Mouse (Mus musculus) T-cell, adult 2 months (primary cell): ENCODE data around the gene Iah1.

Experiments
- DNase-seq: peaks from one replicate; pipeline ENCODE4 v3.0.0; 2022; ENCODE audit warnings: low spot score

Iah1 gene

DNA sequence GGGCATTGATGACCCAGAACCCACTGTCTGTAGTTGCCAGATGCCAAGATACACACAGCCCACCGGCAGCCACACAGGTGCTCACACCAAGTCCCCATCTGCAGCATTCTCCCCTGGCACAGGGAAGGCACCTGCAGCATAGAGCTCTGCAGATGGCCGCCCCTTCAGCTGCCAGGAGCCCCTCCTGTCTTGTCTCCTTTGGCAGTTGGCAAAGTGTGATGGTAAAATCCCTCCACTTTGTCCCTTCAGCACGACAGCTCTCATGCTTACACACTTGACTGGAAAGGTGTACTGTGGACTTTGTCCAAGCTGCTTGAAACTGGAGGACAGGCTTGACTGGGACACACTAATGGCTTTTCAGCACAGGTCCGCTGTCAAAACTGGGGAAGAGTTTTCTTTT lies 4.1 kb downstream of the Iah1 start:
- no peak for DNase-seq

DNA sequence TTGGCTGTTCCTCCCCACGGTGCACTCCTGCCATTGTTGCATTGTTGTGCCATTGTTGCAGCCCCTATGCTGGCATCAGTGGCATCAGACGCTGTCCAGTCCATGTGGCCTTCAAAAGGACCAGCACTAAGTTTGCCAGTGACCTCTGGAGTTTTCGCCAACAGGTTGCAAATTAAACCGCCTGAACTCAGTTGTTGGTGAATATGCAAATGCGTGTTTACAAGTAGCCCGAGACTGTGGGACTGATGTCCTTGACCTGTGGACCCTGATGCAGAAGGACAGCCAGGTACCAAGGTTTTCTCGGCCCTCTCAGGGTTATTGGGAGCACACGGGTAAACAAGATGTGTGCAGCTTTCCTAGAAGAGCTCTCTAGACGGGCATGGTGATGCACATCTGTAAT lies 5.0 kb downstream of the Iah1 start:
- DNase-seq, result no peak

DNA sequence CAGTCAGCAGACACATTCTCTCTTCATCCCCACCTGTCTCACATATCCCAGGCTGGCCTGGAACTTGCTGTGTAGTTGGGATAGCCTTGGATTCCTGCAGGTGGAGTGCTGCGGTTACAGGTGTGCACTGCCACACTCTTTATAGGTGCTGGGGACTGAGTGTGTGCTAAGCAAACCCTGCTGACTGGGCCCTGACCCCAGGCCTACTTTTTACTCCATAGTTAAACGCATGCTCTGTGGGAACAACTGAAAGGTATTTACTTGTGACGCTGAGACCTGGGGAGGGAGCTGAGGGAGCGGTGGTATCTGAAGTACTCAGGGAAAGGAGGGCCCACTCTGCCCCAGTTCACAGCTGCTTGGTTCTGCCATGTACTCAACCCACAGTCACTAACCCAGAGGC lies 6.1 kb downstream of the Iah1 start:
- no peak for DNase-seq

DNA sequence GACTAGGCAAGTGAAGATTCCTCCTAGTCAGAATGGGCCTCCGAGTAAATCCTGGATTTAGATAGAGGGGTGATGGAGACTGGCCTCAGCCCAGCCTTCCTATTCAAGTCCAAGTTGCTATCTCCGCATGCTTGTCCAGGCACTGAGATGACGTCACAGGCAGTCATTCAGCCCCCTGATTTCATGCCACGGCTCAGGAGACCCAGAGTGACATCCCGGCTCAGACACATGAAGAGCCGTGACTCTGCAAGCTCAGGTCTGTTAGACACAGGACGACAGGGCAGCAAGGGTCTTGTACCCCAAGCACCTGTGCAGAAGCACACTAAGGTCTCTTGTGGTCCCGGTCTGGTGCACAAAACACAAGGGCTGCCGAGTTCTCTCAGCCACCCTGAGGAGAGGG lies 6.7 kb downstream of the Iah1 start:
- no peak for DNase-seq

DNA sequence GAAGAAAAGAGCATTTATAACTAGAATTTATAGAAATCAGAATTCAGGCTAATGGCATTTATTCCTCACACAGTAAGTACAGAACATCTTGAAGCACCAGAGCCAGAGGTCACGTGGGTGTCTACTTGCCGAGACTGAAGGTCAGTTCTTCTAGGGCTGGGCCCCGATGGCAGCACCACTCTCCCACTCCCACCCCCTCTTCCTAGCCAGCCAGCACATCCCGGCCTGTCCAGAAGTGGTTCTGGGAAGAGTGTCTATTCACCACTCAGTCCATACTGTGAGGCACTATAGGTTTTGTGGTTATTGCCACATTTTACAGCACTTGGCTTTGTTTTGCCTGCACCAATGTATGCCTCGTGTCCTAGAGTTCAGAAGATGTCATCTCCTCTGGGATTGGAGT lies 7.9 kb downstream of the Iah1 start:
- DNase-seq, result no peak

DNA sequence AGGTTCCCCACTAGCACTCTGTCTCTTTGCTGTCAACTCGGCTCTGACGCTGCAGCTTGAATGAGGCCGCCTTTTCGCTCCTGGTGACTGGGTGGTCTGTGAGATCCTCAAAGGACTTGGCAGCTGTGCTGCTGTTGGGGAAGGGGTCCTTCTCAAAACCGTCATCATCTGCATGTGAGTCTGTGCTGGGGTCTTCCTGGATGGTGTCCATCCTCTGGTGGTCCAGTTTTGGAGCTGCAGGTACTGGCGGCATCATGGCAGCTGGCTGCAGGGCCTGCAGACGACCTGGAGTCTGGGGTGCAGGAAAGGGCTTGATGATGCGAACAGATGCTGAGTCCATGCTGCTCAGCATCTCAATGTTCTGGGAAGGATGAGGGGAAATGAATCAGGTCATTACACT lies 9.1 kb downstream of the Iah1 start:
- DNase-seq, result no peak

DNA sequence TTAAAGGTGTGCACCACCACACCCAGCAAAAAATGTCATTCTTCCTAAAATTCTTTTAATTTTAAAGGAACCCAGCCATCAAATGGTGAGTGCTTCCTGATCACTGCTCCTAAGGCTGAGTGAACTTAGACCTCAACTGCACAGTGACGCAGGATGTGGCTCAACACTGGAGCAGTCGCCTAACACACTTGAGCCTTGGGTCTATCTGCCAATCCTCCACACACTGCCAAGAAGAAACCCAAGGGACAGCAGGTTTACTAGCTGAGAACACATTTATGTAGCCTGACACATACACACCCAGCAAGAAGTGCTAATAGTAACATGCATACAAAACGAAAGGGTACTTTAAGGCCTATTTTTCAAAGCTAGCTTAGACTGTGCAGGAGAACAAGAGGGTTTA lies 10.1 kb downstream of the Iah1 start:
- no peak for DNase-seq

DNA sequence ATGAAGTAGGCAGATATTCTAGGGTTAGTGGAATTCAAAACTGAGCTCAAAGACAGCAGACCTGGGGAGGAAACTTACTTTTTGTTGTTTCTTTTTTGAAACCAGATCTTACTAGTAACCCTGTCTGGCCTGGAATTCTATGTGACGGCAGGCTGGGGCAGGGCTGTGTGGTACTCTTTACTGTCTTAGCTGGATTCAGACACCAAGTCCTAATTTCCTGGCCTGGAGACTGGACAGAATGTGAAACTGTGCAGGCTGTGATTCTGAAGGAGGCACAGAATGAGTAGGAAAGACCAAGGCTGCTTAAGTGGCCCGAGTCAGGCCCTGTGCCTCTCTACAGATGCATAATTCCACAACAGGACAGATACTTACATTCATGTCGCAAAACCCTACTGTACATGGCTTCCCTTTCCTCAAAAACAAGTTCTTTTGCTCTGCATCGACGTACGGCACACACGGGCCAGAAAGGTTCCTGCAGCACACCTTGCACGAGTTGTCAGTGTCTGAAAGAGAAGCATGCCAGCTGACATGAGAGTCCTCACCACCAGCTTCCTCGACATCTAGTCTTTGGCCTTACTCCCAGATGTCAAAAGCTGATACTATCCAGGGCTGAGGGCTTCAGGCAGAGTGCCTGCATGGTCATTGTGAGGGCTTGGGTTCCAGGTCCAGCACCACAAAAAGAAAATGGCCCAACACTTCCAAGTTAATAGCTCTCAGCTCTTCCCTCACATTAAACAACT lies 13.6 kb downstream of the Iah1 start:
- DNase-seq, result no peak

DNA sequence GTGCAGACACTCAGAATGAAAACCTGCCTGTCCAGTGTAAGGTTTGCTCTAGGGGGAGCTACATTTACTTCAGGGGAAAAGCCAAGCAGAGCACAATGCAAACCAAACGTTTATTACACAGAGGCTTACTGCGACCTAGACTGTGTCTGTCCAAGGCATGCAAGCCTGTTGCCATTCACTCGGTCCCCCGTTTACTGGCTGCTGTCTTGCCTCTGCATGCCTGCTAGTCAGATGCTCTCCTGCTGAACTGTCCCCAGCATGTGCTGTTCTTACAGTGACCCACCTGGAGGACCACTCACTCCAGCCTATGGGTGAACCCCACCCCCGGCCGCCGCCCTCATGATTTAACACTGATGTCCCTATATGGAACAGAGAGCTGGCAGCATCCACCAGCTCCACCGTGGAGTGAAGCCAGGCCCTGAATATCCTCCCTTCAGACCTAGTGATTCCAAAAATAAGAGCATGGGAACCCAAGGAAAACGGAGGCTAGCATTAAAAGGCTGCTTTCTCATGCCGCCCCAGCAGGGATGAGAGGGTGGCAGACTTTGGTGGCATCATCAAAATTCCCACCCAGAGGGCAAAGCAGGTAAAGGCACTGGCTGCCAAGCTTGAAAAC lies 14.9 kb downstream of the Iah1 start:
- no peak for DNase-seq

DNA sequence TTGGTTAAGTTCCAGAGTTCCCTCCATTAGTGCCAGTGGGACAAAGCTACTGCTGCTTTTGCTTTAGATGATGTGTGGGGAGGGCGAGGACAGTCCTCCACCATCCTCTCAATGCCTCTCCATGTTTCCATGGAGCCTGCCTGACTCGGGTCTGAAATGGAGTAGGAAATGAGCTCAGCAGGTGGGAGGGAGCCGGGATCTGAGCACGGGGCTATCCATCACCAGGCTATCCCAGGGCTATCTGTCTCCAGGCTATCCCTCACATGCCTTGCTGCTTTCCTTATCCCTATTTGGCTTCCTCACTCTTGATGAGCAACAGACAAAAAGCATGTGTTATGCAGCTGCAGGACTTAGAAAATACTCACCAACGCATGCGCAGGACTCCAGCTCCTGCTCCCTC lies 15.5 kb downstream of the Iah1 start:
- DNase-seq, result no peak

DNA sequence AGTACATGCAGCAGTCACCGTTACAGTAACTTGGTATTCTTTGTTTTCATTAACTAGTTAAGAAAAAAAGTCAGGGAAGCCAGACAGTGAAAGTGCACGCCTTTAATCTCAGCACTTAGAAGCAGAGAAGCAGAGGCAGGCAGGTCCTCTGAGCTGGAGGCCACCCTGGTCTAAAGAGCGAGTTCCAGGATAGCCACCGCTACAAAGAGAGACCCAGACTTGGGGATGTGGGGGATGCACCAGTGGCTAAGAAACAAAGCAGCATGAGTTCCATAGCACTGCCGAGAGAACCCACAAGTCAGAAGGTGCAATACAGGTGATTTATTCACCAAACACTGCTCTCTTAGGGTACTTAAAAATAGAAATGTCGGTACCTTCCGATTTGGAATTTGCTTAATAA lies 16.8 kb downstream of the Iah1 start:
- no peak for DNase-seq

DNA sequence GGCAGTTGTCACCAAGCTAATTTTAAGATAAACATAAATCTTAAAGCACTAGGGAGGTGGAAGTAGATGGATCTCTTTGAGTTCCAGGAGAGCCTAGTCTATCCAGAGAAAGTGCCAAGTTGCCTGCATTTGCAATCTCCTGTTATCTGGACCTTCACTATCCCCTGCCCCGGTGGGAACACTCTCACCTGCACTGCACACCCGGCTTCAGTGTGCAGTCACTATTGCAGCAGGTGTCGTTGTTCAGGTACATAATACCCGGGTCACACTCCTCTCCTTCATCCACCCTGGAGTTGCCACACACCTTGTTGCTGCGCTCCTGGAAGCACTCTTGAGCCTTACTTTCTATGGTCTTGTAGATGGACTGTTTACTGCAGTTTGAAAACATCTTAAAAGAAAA lies 17.6 kb downstream of the Iah1 start:
- no peak for DNase-seq

DNA sequence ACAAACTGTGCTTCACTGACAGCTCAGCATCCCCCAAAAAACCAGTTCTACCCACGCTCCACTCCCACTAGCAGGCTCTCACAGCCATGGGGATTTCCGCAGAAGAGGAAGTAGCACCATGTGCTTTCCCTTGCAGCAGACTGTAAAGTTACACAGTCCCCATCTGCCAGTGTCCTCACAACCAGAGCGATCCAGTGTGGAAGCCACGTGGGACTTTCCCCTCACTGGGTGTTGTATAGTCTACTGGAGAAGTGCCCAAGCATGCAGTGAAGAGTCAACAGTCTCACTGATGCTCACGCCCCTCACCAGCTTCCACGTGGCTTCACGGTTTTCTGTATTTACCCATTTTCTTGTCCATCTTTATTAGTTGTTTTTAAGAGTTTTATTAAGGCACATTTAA lies 19.7 kb downstream of the Iah1 start:
- DNase-seq, result peak; percentile 53

DNA sequence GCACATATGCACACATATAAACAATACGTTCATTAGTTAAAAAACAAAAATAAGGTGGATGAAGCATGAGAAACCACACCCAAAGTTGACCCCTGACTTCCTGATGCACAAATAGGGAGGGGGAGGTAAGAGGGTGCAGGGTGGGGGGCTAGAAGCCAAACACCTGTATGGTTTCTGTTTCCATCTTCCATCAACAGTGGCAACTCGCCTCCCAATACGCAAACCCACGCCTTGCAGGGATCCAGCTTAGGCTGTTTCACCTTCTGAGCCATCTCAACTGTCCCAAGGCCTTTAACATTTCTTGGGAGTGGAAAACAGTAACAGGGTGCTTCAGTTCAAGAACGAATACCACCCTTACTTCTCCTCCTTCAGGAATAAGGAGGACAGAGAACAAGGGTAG lies 21.0 kb downstream of the Iah1 start:
- DNase-seq, result no peak

DNA sequence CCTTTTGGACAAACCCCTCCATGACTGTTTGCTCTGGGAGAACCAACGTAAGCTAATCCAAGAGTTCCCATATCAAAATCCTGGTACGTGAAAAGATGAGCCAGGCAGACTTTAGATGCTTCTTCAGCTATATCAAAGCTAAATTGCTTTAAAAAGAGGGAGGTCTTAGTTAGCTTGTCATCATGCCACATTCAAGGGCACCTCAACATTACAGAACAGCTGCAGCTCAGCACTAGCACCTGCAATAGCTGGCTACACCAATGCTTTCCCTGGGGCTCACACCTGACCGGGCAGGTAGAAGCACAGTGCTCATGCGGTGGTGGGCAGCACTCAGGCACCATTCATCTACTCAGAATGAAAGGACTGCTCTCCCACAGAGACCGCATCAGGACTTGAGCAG lies 24.5 kb downstream of the Iah1 start:
- no peak for DNase-seq

DNA sequence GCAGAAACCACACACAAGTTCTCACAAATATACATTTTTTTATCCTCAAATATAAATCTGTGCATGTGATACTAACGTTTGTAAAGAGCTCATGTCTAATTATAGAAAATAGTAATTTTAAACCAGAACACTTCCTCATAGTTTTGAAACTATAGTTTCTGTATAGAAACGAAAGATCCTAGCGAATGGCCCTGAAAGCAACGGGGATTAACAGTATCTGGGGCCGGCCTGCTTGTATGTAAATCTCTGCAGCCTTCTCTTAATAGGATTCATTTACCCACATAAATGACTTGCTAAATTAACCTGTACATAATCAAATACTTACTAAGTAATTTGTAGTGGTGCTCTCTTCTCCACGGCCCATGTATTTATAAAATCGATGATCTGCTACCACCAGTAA lies 30.8 kb downstream of the Iah1 start:
- no peak for DNase-seq

DNA sequence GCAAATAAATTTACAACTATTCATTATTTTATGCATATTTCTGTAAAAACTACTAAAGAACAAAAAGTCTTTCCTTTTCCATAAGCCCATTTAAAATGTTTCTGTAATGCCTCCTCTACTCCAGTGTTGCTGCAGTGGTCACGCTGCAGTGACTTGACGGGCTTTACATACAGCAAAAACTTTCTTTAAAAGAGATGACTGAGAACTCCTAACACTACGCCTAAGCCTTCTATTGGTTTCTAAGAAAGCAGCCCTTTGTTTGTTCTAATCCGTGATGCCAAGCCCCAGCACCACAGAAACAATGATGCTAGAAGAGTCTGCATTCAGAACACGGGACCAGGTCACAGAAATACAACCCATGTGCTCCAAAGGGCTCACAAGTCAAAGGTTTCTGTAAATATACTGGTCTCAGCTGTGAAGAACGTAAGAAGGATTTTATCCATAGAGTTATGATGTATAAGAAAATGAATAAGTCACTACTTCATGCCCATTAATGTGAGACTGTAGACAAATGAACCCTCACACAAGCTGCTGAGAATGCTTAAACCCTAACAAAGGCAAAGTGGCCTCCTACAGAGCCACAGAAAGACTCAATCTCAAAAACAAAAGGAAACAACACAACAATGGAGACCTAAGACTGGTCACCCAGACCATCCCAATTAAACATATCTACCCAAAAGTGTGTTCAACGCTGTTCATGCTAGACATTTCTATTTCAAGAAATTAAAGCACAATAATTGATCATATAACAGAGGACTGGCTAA lies 34.1 kb downstream of the Iah1 start:
- DNase-seq, result no peak

DNA sequence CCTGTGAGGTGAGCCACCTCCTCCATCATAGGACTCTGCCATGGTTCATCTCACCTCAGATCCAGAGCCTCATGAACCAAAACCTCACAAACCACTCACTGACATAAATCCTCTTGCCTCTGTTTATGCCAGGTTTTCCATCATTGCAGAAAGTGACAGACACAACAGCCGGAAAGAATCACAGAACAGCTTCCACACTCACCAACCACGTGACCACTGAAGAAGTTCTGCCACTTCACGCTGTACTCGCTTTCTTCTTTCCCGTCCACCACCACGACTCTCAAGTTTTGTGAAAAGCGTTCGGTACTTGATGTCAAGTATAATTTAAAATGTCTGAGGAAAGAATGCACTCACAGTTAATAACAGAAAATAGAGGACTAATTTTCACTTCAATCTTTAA lies 37.5 kb downstream of the Iah1 start:
- DNase-seq, result no peak

DNA sequence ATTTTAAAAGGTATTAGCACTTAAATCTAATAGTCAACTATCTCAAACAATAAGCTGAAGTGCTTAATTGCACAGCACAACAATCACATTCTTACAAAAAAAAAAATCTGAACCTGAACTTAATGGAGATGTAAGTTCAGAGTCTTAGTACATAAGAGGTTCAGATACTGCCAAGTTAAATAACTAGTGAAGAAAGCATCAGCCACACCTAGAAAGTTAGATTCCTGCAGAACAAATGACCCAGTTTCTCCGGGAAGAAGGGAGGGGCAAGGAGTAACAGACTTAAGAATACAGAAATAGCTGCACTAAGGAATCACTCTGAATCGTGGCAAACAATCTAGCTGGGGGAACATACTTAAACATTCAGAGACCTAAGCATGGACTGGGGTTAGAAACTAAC lies 46.5 kb downstream of the Iah1 start:
- DNase-seq, result no peak

DNA sequence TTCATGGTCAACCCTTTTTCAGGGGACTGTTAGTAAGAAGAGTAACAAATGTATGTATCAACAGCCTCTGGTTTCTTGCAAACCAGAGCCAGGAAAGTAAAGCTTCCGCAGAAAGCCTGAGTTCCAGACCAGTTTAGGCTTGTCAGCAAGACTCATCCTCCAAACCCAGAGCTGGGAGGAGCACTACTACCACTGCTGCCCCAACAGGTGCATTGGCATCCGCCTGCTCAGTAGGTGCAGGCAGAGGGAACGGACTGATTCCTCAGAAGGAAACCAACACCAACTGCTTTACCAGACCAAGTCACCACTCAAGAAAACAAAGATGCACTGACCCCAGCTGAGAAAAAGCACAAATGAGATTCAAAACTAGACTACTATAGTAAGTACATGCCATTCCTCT lies 47.0 kb downstream of the Iah1 start:
- no peak for DNase-seq

DNA sequence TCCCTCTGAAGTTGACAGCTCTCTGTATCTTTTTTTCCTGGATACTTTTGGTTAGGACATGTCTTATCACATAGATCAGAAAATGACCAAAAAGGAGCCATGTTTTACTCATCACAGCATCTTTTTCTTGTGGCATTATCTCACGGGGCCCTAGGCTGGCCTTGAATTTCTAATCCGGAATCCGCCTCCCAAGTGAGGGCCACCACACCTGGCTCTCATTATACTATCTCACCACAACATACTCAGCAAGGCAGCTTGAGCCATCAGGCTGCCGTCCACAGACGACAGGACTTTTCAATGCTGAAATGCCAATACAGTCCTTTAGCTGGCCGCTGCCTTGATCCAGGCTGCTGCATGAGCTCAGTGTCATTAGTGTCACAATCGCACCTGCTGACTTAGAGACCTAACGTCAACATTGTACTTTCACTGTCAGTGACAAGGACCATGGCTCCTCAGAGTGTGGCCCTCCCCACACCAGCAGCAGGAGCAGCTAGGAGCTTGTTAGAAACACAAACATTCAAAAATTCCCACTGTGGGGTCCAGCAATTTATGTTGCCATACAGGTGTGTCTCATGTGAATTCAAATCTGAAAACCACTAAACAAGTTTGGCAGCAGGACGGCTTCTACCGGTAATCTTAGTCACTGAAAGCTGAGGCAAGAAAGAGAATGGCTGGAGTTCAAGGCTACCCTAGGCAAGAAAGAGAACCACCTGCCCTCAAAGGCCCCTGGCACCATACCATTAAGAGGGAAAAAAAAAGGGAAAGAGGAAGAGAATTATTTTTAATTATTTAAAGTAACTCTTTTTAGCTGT lies 48.6 kb downstream of the Iah1 start:
- DNase-seq, result no peak

DNA sequence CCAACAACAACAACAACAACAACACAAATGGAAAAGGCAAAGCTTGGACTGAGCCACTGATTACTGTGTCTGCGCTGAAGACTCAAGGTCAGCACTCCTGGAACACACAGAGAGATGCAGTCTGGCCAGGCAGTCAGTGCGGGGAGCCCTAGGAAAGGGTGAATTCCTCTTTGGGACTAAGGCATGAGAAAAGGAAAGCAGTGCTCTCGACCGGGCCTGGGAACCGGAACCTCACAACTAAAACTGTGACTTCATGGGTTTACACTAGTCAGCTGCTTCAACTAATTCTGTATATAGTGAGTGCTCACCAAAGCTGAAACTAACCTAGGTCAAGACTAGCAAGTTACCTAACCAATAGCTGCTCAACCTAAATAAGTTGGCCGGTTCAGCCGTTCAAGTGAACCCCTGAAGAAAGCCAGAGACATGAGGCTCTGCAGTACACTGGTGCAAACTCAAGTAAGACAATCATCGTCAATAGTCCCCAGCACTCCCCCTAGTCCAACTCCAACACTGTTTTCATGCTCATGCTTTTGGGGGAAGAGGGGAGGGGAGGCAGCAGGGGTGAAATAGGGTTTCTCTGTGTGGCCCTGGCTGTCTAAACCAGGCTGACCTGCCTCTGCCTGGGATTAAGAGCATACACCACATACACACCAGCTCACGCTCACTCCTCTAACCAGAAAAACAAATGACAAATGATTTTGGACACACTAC lies 52.3 kb downstream of the Iah1 start:
- no peak for DNase-seq
